Mouse (Mus musculus) MEL (cell line): ENCODE data around the gene Tmem116. TPM values are rescaled to one million over a fixed set of nuclear protein-coding genes. Genes with fewer than 3 reads are reported as not detected.
A peak's percentile ranks its signal among the peaks of the same experiment; 100 is the strongest.

ENCODE experiments used
- DNase-seq: peaks from one replicate; pipeline ENCODE4 v3.0.0; 2011; ENCODE audit warnings: low read depth, low spot score
- H3K27ac ChIP-seq: 2 replicates; pipeline ENCODE4 v1.5.1; 2012; ENCODE audit warnings: low read depth, mild to moderate bottlenecking, control low read depth, low read length, moderate library complexity; ENCODE audit not compliant: control insufficient read depth
- H3K27me3 ChIP-seq, 2 experiments: fragments of 150-350 bp in 1 of 2; sonication (generic) in 1 of 2; 2 replicates each; pipeline ENCODE4 v1.6.1; 2012; ENCODE audit warnings: low read length in 2 of 2, mild to moderate bottlenecking in 2 of 2, improper control_type of control experiment in 1 of 2, moderate library complexity in 1 of 2; ENCODE audit not compliant: insufficient read depth in 2 of 2, control insufficient read depth in 1 of 2
- H3K36me3 ChIP-seq, 2 experiments: 2 replicates each; pipeline ENCODE4 v1.6.1; 2012 to 2014; ENCODE audit warnings: low read length in 2 of 2, improper control_type of control experiment in 1 of 2, inconsistent platforms in 1 of 2, mild to moderate bottlenecking in 1 of 2; ENCODE audit not compliant: insufficient read depth in 2 of 2, control insufficient read depth in 1 of 2
- H3K4me1 ChIP-seq, 2 experiments: fragments of 150-350 bp in 1 of 2; sonication (generic) in 1 of 2; 2 replicates each; pipeline ENCODE4 v1.6.1; 2012; ENCODE audit warnings: low read length in 2 of 2, improper control_type of control experiment in 1 of 2, mild to moderate bottlenecking in 1 of 2; ENCODE audit not compliant: insufficient read depth in 2 of 2, control insufficient read depth in 1 of 2
- H3K4me3 ChIP-seq, 2 experiments: fragments of 150-350 bp in 1 of 2; sonication (generic) in 1 of 2; 2 replicates each; pipeline ENCODE4 v1.5.1; 2012; ENCODE audit warnings: low read depth in 2 of 2, low read length in 2 of 2, mild to moderate bottlenecking in 2 of 2, moderate library complexity in 2 of 2, control low read depth in 1 of 2, improper control_type of control experiment in 1 of 2; ENCODE audit not compliant: control insufficient read depth in 1 of 2, insufficient read depth in 1 of 2
- H3K79me2 ChIP-seq: 2 replicates; pipeline ENCODE4 v1.6.1; 2012; ENCODE audit warnings: mild to moderate bottlenecking, low read length, moderate library complexity; ENCODE audit not compliant: control insufficient read depth, poor library complexity, insufficient read depth
- H3K9ac ChIP-seq: 2 replicates; pipeline ENCODE4 v1.6.1; 2012; ENCODE audit warnings: low read depth, mild to moderate bottlenecking, control low read depth, low read length, moderate library complexity; ENCODE audit not compliant: control insufficient read depth, poor library complexity, severe bottlenecking
- H3K9me3 ChIP-seq: fragments of 150-350 bp; sonication (generic); replicated peaks from 2 replicates; pipeline ENCODE4 v1.6.1; 2012; ENCODE audit warnings: mild to moderate bottlenecking, low read length, improper control_type of control experiment, moderate library complexity; ENCODE audit not compliant: insufficient read depth
- CHD2 ChIP-seq: IDR thresholded peaks from 2 replicates; pipeline ENCODE4 v1.6.1; 2011; ENCODE audit warnings: low read length, improper control_type of control experiment
- E2F4 ChIP-seq: IDR thresholded peaks from 2 replicates; pipeline ENCODE4 v1.6.1; 2011; ENCODE audit warnings: low read depth, low read length, improper control_type of control experiment, borderline replicate concordance
- EP300 ChIP-seq, 2 experiments: IDR thresholded peaks; 2 replicates each; pipeline ENCODE4 v1.6.1; 2011; ENCODE audit warnings: improper control_type of control experiment in 2 of 2, low read length in 2 of 2, low read depth in 1 of 2, mild to moderate bottlenecking in 1 of 2
- GABPA ChIP-seq: IDR thresholded peaks from 2 replicates; pipeline ENCODE4 v1.6.1; 2012; ENCODE audit warnings: low read depth, mild to moderate bottlenecking, inconsistent platforms, low read length, improper control_type of control experiment, moderate library complexity
- JUND ChIP-seq: IDR thresholded peaks from 2 replicates; pipeline ENCODE4 v1.6.1; 2011; ENCODE audit warnings: low read depth, mild to moderate bottlenecking, improper control_type of control experiment, low read length
- MAFK ChIP-seq: IDR thresholded peaks from 2 replicates; pipeline ENCODE4 v1.6.1; 2011; ENCODE audit warnings: low read depth, mild to moderate bottlenecking, low read length, improper control_type of control experiment, borderline replicate concordance
- MAX ChIP-seq: IDR thresholded peaks from 2 replicates; pipeline ENCODE4 v1.6.1; 2011; ENCODE audit warnings: low read length, improper control_type of control experiment
- MAZ ChIP-seq: IDR thresholded peaks from 2 replicates; pipeline ENCODE4 v1.6.1; 2012; ENCODE audit warnings: low read depth, mild to moderate bottlenecking, inconsistent platforms, low read length, improper control_type of control experiment
- MXI1 ChIP-seq: IDR thresholded peaks from 2 replicates; pipeline ENCODE4 v1.6.1; 2011; ENCODE audit warnings: mild to moderate bottlenecking, low read depth, low read length, improper control_type of control experiment
- MYB ChIP-seq: IDR thresholded peaks from 2 replicates; pipeline ENCODE4 v1.6.1; 2011; ENCODE audit warnings: mild to moderate bottlenecking, low read depth, low read length, improper control_type of control experiment
- POLR2AphosphoS2 ChIP-seq: IDR thresholded peaks from 2 replicates; pipeline ENCODE4 v1.6.1; 2011; ENCODE audit warnings: low read length, improper control_type of control experiment
- SMC3 ChIP-seq: IDR thresholded peaks from 2 replicates; pipeline ENCODE4 v1.6.1; 2011; ENCODE audit warnings: low read depth, low read length, improper control_type of control experiment
- TBP ChIP-seq: IDR thresholded peaks from 2 replicates; pipeline ENCODE4 v1.8.0; 2011; ENCODE audit warnings: low read depth, low read length, improper control_type of control experiment
- TCF12 ChIP-seq: IDR thresholded peaks from 2 replicates; pipeline ENCODE4 v1.6.1; 2014; ENCODE audit warnings: low read depth, mild to moderate bottlenecking, inconsistent platforms, low read length, improper control_type of control experiment, moderate library complexity
- UBTF ChIP-seq: IDR thresholded peaks from 2 replicates; pipeline ENCODE4 v1.6.1; 2012; ENCODE audit warnings: low read depth, mild to moderate bottlenecking, inconsistent platforms, low read length, improper control_type of control experiment, moderate library complexity, borderline replicate concordance; ENCODE audit not compliant: insufficient read depth
- USF2 ChIP-seq, 2 experiments: IDR thresholded peaks; 2 replicates each; pipeline ENCODE4 v1.6.1; 2011 to 2012; ENCODE audit warnings: improper control_type of control experiment in 2 of 2, low read length in 2 of 2, borderline replicate concordance in 1 of 2, inconsistent platforms in 1 of 2, low read depth in 1 of 2, mild to moderate bottlenecking in 1 of 2; ENCODE audit not compliant: insufficient read depth in 1 of 2
- ZC3H11A ChIP-seq: IDR thresholded peaks from 2 replicates; pipeline ENCODE4 v1.6.1; 2012; ENCODE audit warnings: low read depth, mild to moderate bottlenecking, inconsistent platforms, low read length, improper control_type of control experiment
- ZMIZ1 ChIP-seq: IDR thresholded peaks from 2 replicates; pipeline ENCODE4 v1.6.1; 2012; ENCODE audit warnings: low read depth, mild to moderate bottlenecking, inconsistent platforms, low read length, improper control_type of control experiment, moderate library complexity
- polyA plus RNA-seq, 2 experiments: library from polyadenylated mRNA; stranded (reverse) in 1 of 2; unstranded in 1 of 2; fragments of >175 nt in 1 of 2; fragments of >200 nt in 1 of 2; gene quantifications; 2 replicates each; pipeline versions ENCODE4 v1.2.1 to v1.2.4; 2012; ENCODE audit warnings: low replicate concordance in 2 of 2, low read depth in 1 of 2; ENCODE audit not compliant: insufficient read length in 2 of 2, insufficient read depth in 1 of 2, missing spikeins in 1 of 2
- total RNA-seq: library from RNA; depleted of rRNA; stranded (reverse); fragments of 300-350 nt; gene quantifications from 2 replicates; pipeline ENCODE4 v1.2.3, GENCODE M21; 2012

The Tmem116 gene
- total and polyA plus RNA-seq, 3 experiments, result 1.7 to 2.6 TPM; not detected in 1

DNA sequence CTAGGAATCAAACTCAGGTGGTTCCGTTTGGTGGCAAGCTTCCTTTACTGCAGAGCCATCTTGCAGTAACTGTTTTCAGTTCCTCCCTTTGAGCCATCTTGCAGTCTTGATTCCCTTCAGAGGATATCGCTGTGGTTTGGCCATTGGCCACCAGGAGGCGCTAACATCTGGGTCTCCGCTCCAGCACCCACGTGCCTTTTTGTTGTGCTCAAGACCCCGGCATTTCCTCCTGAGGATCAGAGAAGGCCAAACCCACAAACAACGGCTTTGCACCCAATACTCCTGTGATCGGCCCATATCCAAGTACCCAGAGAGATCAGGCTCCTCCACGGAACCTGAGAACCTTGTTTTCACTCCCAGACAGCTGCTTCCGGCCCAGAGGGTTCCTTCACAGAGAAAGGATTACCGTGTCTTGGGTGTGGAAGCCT lies 112.8 kb downstream of the Tmem116 start (continued):
- peak; percentile 81 for TF ChIP-seq ZC3H11A
- no peak for TF ChIP-seq GABPA
- no peak for TF ChIP-seq MAZ
- no peak for TF ChIP-seq JUND
- no peak for TF ChIP-seq E2F4
- no peak for TF ChIP-seq MAFK
- TF ChIP-seq MYB, result no peak
- no peak for TF ChIP-seq POLR2AphosphoS2
- TF ChIP-seq TBP, result peak; percentile 48; the same call in 1 of the 2 replicates
- peak; percentile 98 for TF ChIP-seq MXI1

DNA sequence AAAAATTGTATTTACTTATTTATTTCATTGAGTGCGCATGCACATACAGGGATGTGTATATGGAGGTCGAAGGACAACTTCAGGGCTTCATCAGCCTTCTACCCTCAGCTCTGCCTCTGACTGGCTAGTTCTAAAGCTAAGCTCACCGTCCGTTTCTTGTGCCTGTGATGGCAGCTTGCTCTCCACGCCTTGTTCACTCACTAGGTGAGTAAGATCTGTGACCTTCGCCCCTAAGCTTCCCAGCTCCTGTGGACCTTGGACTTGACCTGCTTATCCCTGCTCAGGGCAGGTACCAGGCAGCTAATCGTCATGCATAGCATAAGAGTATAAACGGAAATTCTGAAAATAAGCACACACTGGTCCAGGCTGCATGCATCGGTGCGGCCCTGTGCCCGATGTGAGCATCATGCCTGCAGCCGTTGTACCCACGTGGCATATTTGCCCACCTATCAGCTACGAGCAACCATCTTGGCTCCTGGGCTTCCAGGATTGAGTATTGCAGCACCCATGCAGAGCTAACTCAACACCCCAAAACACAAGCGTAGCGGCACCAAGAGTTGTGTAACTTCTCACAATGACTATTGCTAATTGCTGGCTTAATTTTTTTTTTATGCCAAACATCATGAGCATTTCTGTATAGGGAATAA lies 114.5 kb downstream of the Tmem116 start:
- TF ChIP-seq TCF12 (no peak), CHD2 (no peak), MAX (no peak), MXI1 (no peak), UBTF (no peak), ZC3H11A (no peak), MYB (no peak), MAZ (no peak)
- H3K4me1 ChIP-seq, result peaks cover 0 to 4% of the 10 kb centered on the region in 2 experiments; a peak in 1 of 4 replicates
- no peak overlapping the region for H3K4me3 ChIP-seq
- peaks cover 0 to 3% of the 10 kb centered on the region in 2 experiments; a peak in 1 of 4 replicates for H3K36me3 ChIP-seq
- H3K27ac ChIP-seq, result no peak overlapping the region
- no peak overlapping the region for H3K9ac ChIP-seq
- DNase-seq, result no peak
- H3K79me2 ChIP-seq, result no peaks in the 10 kb centered on the region
- H3K9me3 ChIP-seq, result no peaks in the 10 kb centered on the region
- no peaks in the 10 kb centered on the region for H3K27me3 ChIP-seq

DNA sequence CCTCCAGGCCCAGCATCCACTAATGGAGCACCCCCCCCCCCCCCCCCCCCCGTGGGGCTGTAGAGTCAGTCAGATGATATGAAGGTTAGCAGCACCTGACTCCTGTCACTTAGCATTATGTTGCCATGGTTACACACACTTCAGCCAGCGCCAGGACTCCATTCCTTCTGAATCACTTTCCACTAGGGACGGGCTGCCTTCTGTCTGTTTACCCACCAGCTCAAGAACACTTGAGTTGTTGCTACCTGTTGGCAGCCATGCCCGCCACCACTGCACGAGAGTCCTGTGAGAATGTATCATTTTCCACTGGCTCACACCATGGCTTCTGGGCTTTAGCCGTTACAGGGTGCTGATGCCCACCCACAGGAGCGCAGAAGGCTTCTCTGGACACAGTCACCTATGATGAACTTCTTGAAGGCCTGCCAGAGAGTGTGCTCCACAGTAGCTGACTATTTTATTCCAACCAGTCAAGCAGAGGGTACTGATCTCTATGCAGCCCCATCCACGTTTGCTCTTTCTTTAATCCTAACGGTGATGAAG lies 118.3 kb downstream of the Tmem116 start:
- H3K9me3 ChIP-seq, result no peaks in the 10 kb centered on the region
- H3K27me3 ChIP-seq, result no peaks in the 10 kb centered on the region
- H3K27ac ChIP-seq, result no peak overlapping the region
- peaks cover 0 to 3% of the 10 kb centered on the region in 2 experiments; a peak in 1 of 4 replicates for H3K36me3 ChIP-seq
- TF ChIP-seq EP300 (IDR thresholded peaks at IDR 0.05; ENCODE audit: low read depth in 1 of 2, low read length in 2 of 2) (no peak), USF2 (IDR thresholded peaks at IDR 0.05; ENCODE audit: borderline replicate concordance in 1 of 2, insufficient read depth in 1 of 2, low read depth in 1 of 2, low read length in 2 of 2) (no peak), ZMIZ1 (no peak), SMC3 (no peak)
- peaks cover 0 to under 1% of the 10 kb centered on the region in 2 experiments; a peak in 1 of 4 replicates for H3K4me1 ChIP-seq
- H3K79me2 ChIP-seq, result no peaks in the 10 kb centered on the region
- no peak overlapping the region for H3K9ac ChIP-seq
- DNase-seq, result no peak
- no peak overlapping the region for H3K4me3 ChIP-seq
